Mouse (Mus musculus): ENCODE data around the gene Il12rb1.

Gene Il12rb1

DNA sequence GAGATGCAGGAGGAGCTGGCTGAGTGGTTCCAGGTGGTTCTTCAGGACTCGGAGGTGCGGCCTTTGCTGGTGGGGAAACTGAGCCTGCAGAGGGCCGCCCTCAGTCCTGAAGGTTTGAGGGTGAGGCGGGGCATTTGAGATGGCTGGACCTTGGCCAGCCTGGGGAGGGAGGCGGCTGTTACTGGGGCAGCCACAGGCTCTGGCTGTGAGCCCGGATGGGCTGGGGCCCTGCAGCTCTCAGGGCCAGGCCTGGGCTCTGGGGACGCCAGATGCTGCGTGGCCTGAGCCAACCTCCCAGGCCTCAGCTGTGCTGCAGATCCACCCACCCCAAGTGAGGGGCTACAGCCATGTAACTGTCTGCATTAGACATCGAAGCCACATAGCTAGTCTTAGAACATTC lies 34.4 kb upstream of the Il12rb1 start:
- peak; percentile 83 for DNase-seq (ENCODE audit: low spot score)

DNA sequence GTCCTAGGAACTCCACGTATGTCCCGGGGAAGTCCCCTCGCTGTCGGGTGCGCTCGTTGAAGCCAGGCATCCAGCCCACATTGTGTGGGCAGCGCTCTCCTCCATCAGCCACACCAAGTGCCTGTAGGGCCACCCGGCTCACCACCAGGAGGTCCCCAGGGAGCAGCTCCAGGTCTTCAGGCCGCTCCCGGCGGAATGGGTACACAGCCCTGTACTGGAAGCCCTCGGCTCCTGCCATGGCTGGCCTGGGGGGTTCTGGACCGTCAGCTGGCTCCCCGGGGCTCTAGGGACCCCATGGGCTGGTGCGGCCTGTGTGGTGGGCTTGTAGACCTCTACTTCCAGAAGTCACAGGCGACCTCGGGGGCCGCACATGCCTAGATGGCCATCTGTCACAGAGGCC lies 33.5 kb upstream of the Il12rb1 start:
- DNase-seq (ENCODE audit: low spot score), result no peak

GRCm38 (mm10) chr8:70775227-70775626 lies 33.0 kb upstream of the Il12rb1 start:
- no peak for DNase-seq (ENCODE audit: low spot score)

DNA sequence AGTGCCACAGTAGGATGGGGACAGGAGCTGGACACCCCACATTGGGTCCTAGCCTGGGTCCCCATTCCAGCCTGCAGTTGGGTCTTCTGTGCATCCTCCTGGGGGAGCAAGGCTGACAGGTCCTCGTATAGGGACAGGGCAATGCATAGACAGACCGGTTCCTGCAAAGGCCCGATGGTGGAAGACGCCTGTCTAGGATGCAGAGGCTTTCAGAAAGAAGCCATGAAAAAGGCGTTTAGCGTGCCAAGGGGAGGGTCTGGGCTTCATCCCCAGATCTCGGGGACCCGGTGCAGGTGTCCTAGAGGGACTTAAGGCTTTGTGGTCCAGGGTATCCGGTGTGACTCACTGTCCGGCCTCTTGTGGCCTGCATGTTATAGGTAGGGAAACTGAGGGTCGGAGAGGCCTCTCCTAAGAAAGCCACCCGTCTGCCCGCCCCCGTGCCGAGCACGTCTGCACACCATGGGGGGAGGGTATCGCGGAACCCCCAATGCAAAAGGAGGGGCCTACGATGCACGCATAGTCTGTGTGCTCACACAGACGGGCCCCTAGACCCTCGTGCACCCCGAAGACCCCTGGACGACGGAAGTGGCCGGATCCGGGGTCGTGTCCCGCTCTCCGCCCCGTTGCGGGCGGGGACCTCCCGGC lies 32.3 kb upstream of the Il12rb1 start:
- no peak for DNase-seq (ENCODE audit: low spot score)

DNA sequence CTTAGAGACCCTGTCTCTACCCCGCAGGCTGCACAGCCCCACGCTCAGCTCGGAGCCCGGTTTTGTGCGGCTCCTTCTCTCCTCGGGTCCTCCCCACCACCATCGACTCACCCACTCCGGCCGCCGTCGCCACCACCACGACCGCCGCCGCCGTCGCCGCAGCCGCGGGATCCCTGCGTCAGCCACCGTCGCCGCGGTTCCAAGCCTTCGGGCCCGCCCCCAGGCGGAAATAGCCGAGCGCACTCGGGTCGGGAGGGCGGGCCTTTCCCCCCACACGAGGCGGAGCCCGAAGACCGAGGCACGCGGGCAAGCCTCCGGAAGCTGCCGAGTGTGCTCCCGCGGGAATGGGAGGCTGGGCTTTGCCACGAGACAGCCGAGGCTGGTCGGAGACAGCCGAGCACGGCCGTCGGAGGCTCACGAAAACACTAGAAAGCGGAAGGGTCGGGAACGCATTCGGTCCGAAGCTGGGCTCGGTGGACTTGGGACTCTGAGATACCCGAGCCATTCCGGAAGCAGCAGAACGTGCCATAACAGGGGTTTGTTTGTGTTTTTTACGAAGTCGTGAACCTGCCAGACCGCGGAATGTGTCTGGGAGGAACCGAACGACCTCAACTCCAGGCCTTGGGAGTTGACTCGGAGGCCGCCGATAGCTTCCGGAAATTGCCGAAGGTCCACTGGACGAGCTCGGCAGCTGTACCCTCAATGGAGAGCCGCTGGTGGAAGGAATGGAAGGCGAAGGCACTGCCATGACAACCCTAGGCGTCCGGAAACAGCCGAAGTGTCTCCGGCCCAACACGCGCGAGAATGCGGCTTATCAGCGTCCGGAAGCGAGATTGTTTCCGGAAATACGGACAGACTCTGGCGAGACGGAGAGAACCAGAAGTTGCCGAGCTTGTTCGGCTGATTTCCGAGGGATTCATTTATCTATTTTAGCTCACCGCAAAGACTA lies 31.5 kb upstream of the Il12rb1 start, which contains the start of gene Pik3r2:
Gene Pik3r2, minus strand, starts transcription at position 218 of the 949 bp plus-strand sequence.
- DNase-seq (ENCODE audit: low spot score), result peak; percentile 99

GRCm38 (mm10) chr8:70780093-70780492 lies 28.2 kb upstream of the Il12rb1 start:
- no peak for DNase-seq (ENCODE audit: low spot score)

- no peak for DNase-seq (ENCODE audit: low spot score)
Measured at GRCm38 (mm10) chr8:70786291-70787050, 21.8 kb upstream of the Il12rb1 start.

GRCm38 (mm10) chr8:70787051-70787445 lies 21.2 kb upstream of the Il12rb1 start:
- no peak for DNase-seq (ENCODE audit: low spot score)

DNA sequence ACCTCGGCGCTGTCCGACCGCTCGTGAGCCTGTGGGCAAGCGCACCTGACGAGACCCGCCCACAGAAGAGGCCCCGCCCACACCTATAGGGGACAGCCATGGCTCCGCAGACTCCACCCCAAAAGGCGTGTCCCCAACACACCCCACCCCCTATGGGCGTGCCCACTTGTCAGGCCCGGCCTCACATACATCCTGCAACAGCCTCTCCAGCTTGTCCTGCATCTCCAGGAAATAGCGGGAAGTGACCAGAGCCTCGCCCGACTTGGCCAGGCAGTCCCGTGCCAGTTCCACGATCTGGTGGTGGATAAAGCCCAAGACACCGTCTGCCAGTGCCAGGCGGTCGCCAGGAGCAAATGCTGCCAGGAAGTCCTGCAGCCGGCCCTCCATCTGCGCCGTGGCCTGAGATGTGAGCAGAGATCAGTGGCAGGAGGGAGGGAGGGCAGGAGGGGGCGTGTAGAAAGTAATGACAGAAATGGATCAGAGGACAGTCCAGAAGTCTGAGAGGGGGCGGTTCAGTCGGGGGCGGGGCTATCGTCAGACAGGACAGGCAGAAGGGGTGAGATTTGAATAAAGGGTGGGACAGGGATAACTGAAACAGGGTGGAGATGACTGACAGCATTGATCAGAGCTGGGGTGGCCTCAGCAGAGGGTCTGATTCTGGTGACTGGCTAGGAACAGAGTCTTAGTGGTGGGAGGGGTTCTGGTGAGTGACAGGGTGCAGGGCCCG lies 20.1 kb upstream of the Il12rb1 start:
- DNase-seq (ENCODE audit: low spot score), result peak; percentile 80

GRCm38 (mm10) chr8:70789046-70789445 lies 19.2 kb upstream of the Il12rb1 start:
- DNase-seq (ENCODE audit: low spot score), result no peak

DNA sequence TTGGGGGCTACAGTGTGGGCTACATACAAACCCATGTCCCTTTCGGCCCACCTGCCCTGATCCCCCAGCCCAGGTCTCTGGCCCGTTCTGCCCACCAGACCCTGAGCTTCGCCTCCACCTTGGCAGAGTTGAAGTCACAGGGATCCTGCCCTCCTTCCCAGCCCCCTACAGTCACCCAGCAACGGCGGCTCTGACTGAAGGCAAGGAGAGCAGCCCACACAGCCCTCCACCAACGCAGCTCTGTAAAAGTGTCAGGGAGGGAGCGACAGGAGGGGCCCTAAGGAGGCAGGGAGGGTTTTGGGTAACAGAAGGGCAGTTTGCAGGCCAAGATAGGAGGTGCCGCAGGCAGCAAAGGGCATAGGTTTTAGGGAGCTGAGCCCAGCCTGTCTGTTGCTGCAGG lies 17.4 kb upstream of the Il12rb1 start:
- DNase-seq (ENCODE audit: low spot score), result no peak

GRCm38 (mm10) chr8:70791294-70791701 lies 17.0 kb upstream of the Il12rb1 start:
- DNase-seq (ENCODE audit: low spot score), result no peak

DNA sequence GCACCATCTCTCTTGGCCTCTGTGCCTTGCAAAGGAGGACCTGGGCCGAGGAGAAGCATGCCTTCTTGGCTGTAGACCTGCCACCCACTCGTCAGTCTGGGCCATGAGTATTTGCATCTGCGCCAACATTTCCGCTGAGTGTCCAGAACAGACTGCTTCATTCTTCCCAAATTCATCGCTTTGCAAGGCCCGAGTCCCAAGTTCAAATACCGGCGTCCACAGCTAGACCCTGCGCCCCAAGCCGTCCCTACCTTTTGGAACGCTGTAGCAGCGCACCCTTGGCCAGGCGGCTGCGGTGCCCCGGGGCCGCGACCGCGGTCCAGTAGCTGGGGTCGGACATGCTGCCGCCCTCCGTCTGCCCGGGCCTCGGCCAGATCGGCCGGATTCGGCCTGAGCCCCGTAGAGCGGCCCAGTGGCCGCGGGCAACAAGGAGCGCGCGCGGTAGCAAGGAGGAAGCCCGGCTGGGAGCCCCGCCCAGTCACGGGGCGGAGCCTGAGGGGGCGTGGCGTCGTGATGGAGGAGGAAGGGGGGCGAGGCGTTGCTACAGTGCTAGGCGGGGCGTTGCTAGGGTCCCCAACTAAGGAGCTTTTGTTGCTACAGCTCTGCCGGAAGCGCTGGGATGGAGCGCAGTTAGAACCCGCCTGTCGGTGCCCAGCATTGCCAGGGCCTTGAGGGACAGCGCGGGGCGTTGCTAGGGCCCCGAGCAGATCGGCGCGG lies 16.1 kb upstream of the Il12rb1 start:
- peak; percentile 99 for DNase-seq (ENCODE audit: low spot score)

DNA sequence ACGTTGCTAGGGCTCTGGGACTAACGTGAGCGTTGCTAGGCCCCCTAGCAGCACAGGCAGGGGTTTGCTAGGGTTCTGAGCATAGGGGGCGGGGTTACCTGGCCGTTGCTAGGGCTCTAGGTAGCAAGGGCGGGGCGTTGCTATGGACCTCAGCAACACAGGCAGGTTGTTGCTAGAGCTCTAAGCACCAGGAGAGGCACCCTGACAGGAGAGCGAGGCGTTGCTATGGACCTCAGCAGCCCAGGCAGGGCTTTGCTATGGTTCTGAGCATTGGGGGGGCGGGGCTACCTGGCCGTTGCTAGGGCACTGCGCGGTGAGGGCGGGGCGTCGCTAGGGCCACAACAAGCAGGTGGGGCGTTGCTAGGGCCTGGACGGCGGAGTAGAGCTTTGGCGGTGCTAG lies 15.5 kb upstream of the Il12rb1 start:
- DNase-seq (ENCODE audit: low spot score), result peak; percentile 85

- no peak for DNase-seq (ENCODE audit: low spot score)
Measured at GRCm38 (mm10) chr8:70794215-70794614, 14.0 kb upstream of the Il12rb1 start.

GRCm38 (mm10) chr8:70795370-70795769 lies 12.9 kb upstream of the Il12rb1 start:
- no peak for DNase-seq (ENCODE audit: low spot score)

- DNase-seq (ENCODE audit: low spot score), result no peak
Measured at GRCm38 (mm10) chr8:70796403-70797080, 11.7 kb upstream of the Il12rb1 start.

- DNase-seq (ENCODE audit: low spot score), result peak; percentile 94
Measured at GRCm38 (mm10) chr8:70797081-70798070, 10.9 kb upstream of the Il12rb1 start.

DNA sequence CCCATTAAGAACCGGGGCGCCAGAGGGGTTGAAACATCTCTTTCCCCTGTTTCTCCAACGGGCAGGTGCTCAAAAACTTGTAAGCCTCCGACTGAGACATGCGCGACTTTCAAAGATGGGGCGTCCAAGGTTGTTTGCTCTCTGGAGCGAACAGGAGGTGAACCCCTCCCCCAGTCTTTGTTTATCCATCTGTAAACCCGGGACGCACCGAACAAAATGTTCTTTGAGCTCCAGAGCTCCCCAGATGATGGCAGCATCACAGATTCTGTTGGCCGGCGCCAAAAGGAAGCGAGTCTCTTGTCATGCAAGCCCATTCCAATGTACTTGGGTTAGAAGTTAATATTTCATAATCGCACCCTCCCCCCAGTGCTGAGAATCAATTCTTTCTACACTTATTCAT lies 10.0 kb upstream of the Il12rb1 start:
- DNase-seq (ENCODE audit: low spot score), result no peak

All from testis, postnatal 10 days (tissue).